Mouse (Mus musculus): ENCODE results near the gene Mertk. TPM values are rescaled to one million over a fixed set of nuclear protein-coding genes. Genes with fewer than 3 reads are reported as not detected.

Gene Mertk
- polyA plus RNA-seq, 1 experiment from 2014 or later, result 1.6 TPM

- 97% methylated on average over 2 of the region's 2 CpGs for WGBS
- Histone ChIP-seq H3K4me3 (replicated peaks) (no peak overlapping the region), H3K27ac (no peak overlapping the region), H3K4me2 (replicated peaks) (no peak overlapping the region), H3K9ac (replicated peaks) (no peak overlapping the region), H3K36me3 (peaks cover 78% of the 10 kb centered on the region), H3K9me3 (no peaks in the 10 kb centered on the region), H3K27me3 (no peaks in the 10 kb centered on the region), H3K4me1 (replicated peaks) (no peaks in the 10 kb centered on the region)
- no peak for ATAC-seq
Measured at GRCm38 (mm10) chr2:128833435-128833834, 134.7 kb downstream of the Mertk start.

- WGBS, result 92% methylated on average over 8 of the region's 8 CpGs
- no peak overlapping the region for H3K4me3 ChIP-seq (replicated peaks)
- H3K9ac ChIP-seq (replicated peaks), result no peak overlapping the region
- H3K4me1 ChIP-seq (replicated peaks), result no peaks in the 10 kb centered on the region
- peaks cover 76% of the 10 kb centered on the region for H3K36me3 ChIP-seq
- no peaks in the 10 kb centered on the region for H3K9me3 ChIP-seq
- no peak for ATAC-seq
- no peaks in the 10 kb centered on the region for H3K27me3 ChIP-seq
- H3K4me2 ChIP-seq (replicated peaks), result no peak overlapping the region
- H3K27ac ChIP-seq, result no peak overlapping the region
Measured at GRCm38 (mm10) chr2:128837531-128837930, 138.8 kb downstream of the Mertk start.

- no peak overlapping the region for H3K27ac ChIP-seq
- no peaks in the 10 kb centered on the region for H3K9me3 ChIP-seq
- no peak overlapping the region for H3K9ac ChIP-seq (replicated peaks)
- peaks cover 76% of the 10 kb centered on the region for H3K36me3 ChIP-seq
- H3K27me3 ChIP-seq, result no peaks in the 10 kb centered on the region
- no peak for ATAC-seq
- H3K4me3 ChIP-seq (replicated peaks), result no peak overlapping the region
- H3K4me1 ChIP-seq (replicated peaks), result no peaks in the 10 kb centered on the region
- no peak overlapping the region for H3K4me2 ChIP-seq (replicated peaks)
- 94% methylated on average over 3 of the region's 3 CpGs for WGBS
Measured at GRCm38 (mm10) chr2:128838611-128839010, 139.9 kb downstream of the Mertk start.

- no peak overlapping the region for H3K4me2 ChIP-seq (replicated peaks)
- no peak overlapping the region for H3K9ac ChIP-seq (replicated peaks)
- no peak overlapping the region for H3K4me3 ChIP-seq (replicated peaks)
- H3K9me3 ChIP-seq, result no peaks in the 10 kb centered on the region
- H3K27ac ChIP-seq, result no peak overlapping the region
- H3K27me3 ChIP-seq, result no peaks in the 10 kb centered on the region
- no peaks in the 10 kb centered on the region for H3K4me1 ChIP-seq (replicated peaks)
- ATAC-seq, result no peak
- 87% methylated on average over 2 of the region's 2 CpGs for WGBS
- H3K36me3 ChIP-seq, result peaks cover 73% of the 10 kb centered on the region
Measured at GRCm38 (mm10) chr2:128839501-128839900, 140.7 kb downstream of the Mertk start.

- peaks cover 74% of the 10 kb centered on the region for H3K36me3 ChIP-seq
- no peaks in the 10 kb centered on the region for H3K4me1 ChIP-seq (replicated peaks)
- no peaks in the 10 kb centered on the region for H3K27me3 ChIP-seq
- H3K4me2 ChIP-seq (replicated peaks), result no peak overlapping the region
- no peaks in the 10 kb centered on the region for H3K9me3 ChIP-seq
- H3K4me3 ChIP-seq (replicated peaks), result no peak overlapping the region
- 93% methylated on average over 8 of the region's 8 CpGs for WGBS
- ATAC-seq, result no peak
- H3K27ac ChIP-seq, result no peak overlapping the region
- no peak overlapping the region for H3K9ac ChIP-seq (replicated peaks)
Measured at GRCm38 (mm10) chr2:128842437-128842836, 143.7 kb downstream of the Mertk start.

- H3K27ac ChIP-seq, result no peak overlapping the region
- H3K4me1 ChIP-seq (replicated peaks), result no peaks in the 10 kb centered on the region
- ATAC-seq, result no peak
- no peak overlapping the region for H3K4me2 ChIP-seq (replicated peaks)
- H3K36me3 ChIP-seq, result peaks cover 82% of the 10 kb centered on the region
- H3K9ac ChIP-seq (replicated peaks), result no peak overlapping the region
- H3K27me3 ChIP-seq, result no peaks in the 10 kb centered on the region
- H3K4me3 ChIP-seq (replicated peaks), result no peak overlapping the region
- H3K9me3 ChIP-seq, result no peaks in the 10 kb centered on the region
- 94% methylated on average over 2 of the region's 2 CpGs for WGBS
Measured at GRCm38 (mm10) chr2:128850036-128850435, 151.3 kb downstream of the Mertk start.

Other genes starting within 250 kb of the Mertk start
- gene Spdye4c, start 107.7 kb upstream of the Mertk start, polyA plus RNA-seq (2015; fragmentation: Nextera tagmentation; extraction: Ambion mirVana), result not detected in 2 replicates
- gene Anapc1, start 11.6 kb upstream of the Mertk start, polyA plus RNA-seq (2015; fragmentation: Nextera tagmentation; extraction: Ambion mirVana), result 55.2 and 57.9 TPM in 2 replicates
- gene Tmem87b, start 119.2 kb downstream of the Mertk start, polyA plus RNA-seq (2015; fragmentation: Nextera tagmentation; extraction: Ambion mirVana), result 37.6 and 38.3 TPM in 2 replicates
- 1.0 and 1.3 TPM in 2 replicates for gene Fbln7, start 164.0 kb downstream of the Mertk start, polyA plus RNA-seq (2015; fragmentation: Nextera tagmentation; extraction: Ambion mirVana)
- gene Zc3h8, start 245.1 kb downstream of the Mertk start, polyA plus RNA-seq (2015; fragmentation: Nextera tagmentation; extraction: Ambion mirVana), result 11.4 and 12.3 TPM in 2 replicates

Data from midbrain, embryonic 13.5 days (tissue).